Mouse (Mus musculus) midbrain, postnatal 0 days (tissue): Measurements from ENCODE around the gene Ovca2. TPM values are rescaled to one million over a fixed set of nuclear protein-coding genes. Genes with fewer than 3 reads are reported as not detected.

ENCODE experiments used
- ATAC-seq: fragments of 200-750 bp; cut with Nextera tagmentation; 2 replicates; pipeline ENCODE4 v1.8.0; 2017; ENCODE audit warnings: moderate number of reproducible peaks, mild to moderate bottlenecking, moderate TSS enrichment, moderate library complexity; ENCODE audit not compliant: low FRiP score
- DNase-seq: peaks from one replicate; pipeline ENCODE4 v3.0.0-alpha.2; 2015; ENCODE audit warnings: low spot score
- H3K27ac ChIP-seq: fragments of 300-500 bp; sonication (generic); 2 replicates; pipeline ENCODE4 v1.5.1; 2014; ENCODE audit warnings: low read depth, mild to moderate bottlenecking, low read length, mixed read lengths
- H3K27me3 ChIP-seq: fragments of 300-500 bp; sonication (generic); 2 replicates; pipeline ENCODE4 v1.6.1; 2014; ENCODE audit warnings: low read length, control low read depth, mixed read lengths; ENCODE audit not compliant: insufficient read depth
- H3K36me3 ChIP-seq: fragments of 300-500 bp; sonication (generic); 2 replicates; pipeline ENCODE4 v1.6.1; 2014; ENCODE audit warnings: low read length, control low read depth, mixed read lengths; ENCODE audit not compliant: insufficient read depth
- H3K4me1 ChIP-seq: fragments of 300-500 bp; sonication (generic); 2 replicates; pipeline ENCODE4 v1.6.1; 2014; ENCODE audit warnings: mild to moderate bottlenecking, control low read depth, antibody characterized with exemption, low read length, mixed read lengths; ENCODE audit not compliant: insufficient read depth
- H3K4me2 ChIP-seq: fragments of 300-500 bp; sonication (generic); 2 replicates; pipeline ENCODE4 v1.6.1; 2014; ENCODE audit warnings: low read depth, mild to moderate bottlenecking, low read length, mixed read lengths; ENCODE audit not compliant: poor library complexity, severe bottlenecking
- H3K4me3 ChIP-seq: fragments of 300-500 bp; sonication (generic); 2 replicates; pipeline ENCODE4 v1.5.1; 2014; ENCODE audit warnings: low read depth, mild to moderate bottlenecking, low read length, moderate library complexity
- H3K9ac ChIP-seq: fragments of 300-500 bp; sonication (generic); replicated peaks from 2 replicates; pipeline ENCODE4 v1.6.1; 2014; ENCODE audit warnings: mild to moderate bottlenecking, low read length, moderate library complexity, mixed read lengths; ENCODE audit not compliant: poor library complexity, severe bottlenecking
- H3K9me3 ChIP-seq: fragments of 300-500 bp; sonication (generic); 2 replicates; pipeline ENCODE4 v1.6.1; 2016; ENCODE audit warnings: low read length, control low read depth
- CTCF ChIP-seq: IDR thresholded peaks from 2 replicates; pipeline ENCODE4 v1.5.1; 2016; ENCODE audit warnings: antibody characterized with exemption, mild to moderate bottlenecking
- WGBS: fragments of 180-500 bp; shearing (Covaris S2); extraction: QIAGEN DNeasy Blood & Tissue Kit; methylation state at CpG from one replicate; pipeline ENCODE4 v1.1.7; 2014; 5-methylcytosine and 5-hydroxymethylcytosine counted together
- polyA plus RNA-seq: library from polyadenylated mRNA; unstranded; fragments of >200 nt; fragmentation: Nextera tagmentation; extraction: Ambion mirVana; gene quantifications from 2 replicates; pipeline ENCODE4 v1.2.1, GENCODE M21; 2015
- total RNA-seq: library from RNA; depleted of rRNA; stranded (reverse); fragments of >200 nt; gene quantifications from 2 replicates; pipeline ENCODE4 v1.2.3, GENCODE M21; 2014

Ovca2 gene
- total and polyA plus RNA-seq, 2 experiments from 2014 or later: 10.4 to 26.0 TPM

- H3K27ac ChIP-seq: no peak overlapping the region
- no peak for DNase-seq
- no peak overlapping the region for H3K4me2 ChIP-seq
- no peaks in the 10 kb centered on the region for H3K27me3 ChIP-seq
- 85% methylated on average over 12 of the region's 12 CpGs for WGBS
- peaks cover 3% of the 10 kb centered on the region; the same call in 1 of the 2 replicates for H3K4me1 ChIP-seq
- no peak overlapping the region for H3K9ac ChIP-seq
- H3K36me3 ChIP-seq: no peaks in the 10 kb centered on the region
- no peak for ATAC-seq
- H3K9me3 ChIP-seq: no peaks in the 10 kb centered on the region
- no peak for TF ChIP-seq CTCF
- H3K4me3 ChIP-seq: no peak overlapping the region
Measured at GRCm38 (mm10) chr11:75200935-75201334, 22.3 kb upstream of the Ovca2 start.

- peaks cover 4% of the 10 kb centered on the region; the same call in 1 of the 2 replicates for H3K4me1 ChIP-seq
- no peak overlapping the region for H3K4me3 ChIP-seq
- H3K27ac ChIP-seq: no peak overlapping the region
- WGBS: 79% methylated on average over 5 of the region's 5 CpGs
- no peaks in the 10 kb centered on the region for H3K36me3 ChIP-seq
- ATAC-seq: no peak
- no peak for TF ChIP-seq CTCF
- no peak overlapping the region for H3K4me2 ChIP-seq
- no peak overlapping the region for H3K9ac ChIP-seq
- no peak for DNase-seq
- H3K27me3 ChIP-seq: no peaks in the 10 kb centered on the region
- no peaks in the 10 kb centered on the region for H3K9me3 ChIP-seq
Measured at GRCm38 (mm10) chr11:75199951-75200350, 21.3 kb upstream of the Ovca2 start.

GRCm38 (mm10) chr11:75198792-75199191 lies 20.2 kb upstream of the Ovca2 start:
- Histone ChIP-seq H3K4me3 (no peak overlapping the region), H3K9ac (no peak overlapping the region), H3K9me3 (no peaks in the 10 kb centered on the region), H3K4me2 (no peak overlapping the region), H3K4me1 (peaks cover 4% of the 10 kb centered on the region; the same call in 1 of the 2 replicates), H3K36me3 (no peaks in the 10 kb centered on the region), H3K27me3 (0 out of 2 replicates have a peak, but pooled peaks cover 4% of the 10 kb centered on the region), H3K27ac (no peak overlapping the region)
- no peak for TF ChIP-seq CTCF
- ATAC-seq (no peak), DNase-seq (no peak)
- WGBS: 62% methylated on average over 4 of the region's 4 CpGs

GRCm38 (mm10) chr11:75197956-75198355 lies 19.3 kb upstream of the Ovca2 start:
- DNase-seq (no peak), ATAC-seq (no peak)
- H3K27me3 ChIP-seq: 0 out of 2 replicates have a peak, but pooled peaks cover 4% of the 10 kb centered on the region
- H3K27ac ChIP-seq: no peak overlapping the region
- 39% methylated on average over 7 of the region's 7 CpGs for whole genome bisulfite sequencing
- H3K4me1 ChIP-seq: peaks cover 4% of the 10 kb centered on the region; the same call in 1 of the 2 replicates
- no peaks in the 10 kb centered on the region for H3K36me3 ChIP-seq
- H3K9me3 ChIP-seq: no peaks in the 10 kb centered on the region
- H3K9ac ChIP-seq: no peak overlapping the region
- no peak overlapping the region for H3K4me2 ChIP-seq
- H3K4me3 ChIP-seq: no peak overlapping the region
- TF ChIP-seq CTCF: no peak

- ATAC-seq: no peak
- 0 out of 2 replicates have a peak overlapping the region, but pooled peaks have one; percentile 24 for H3K9ac ChIP-seq
- H3K27me3 ChIP-seq: 0 out of 2 replicates have a peak, but pooled peaks cover 4% of the 10 kb centered on the region
- H3K27ac ChIP-seq: peak overlapping the region; percentile 26; the same call in 1 of the 2 replicates
- no peak for TF ChIP-seq CTCF
- H3K9me3 ChIP-seq: no peaks in the 10 kb centered on the region
- no peak for DNase-seq
- no peaks in the 10 kb centered on the region for H3K36me3 ChIP-seq
- 52% methylated on average over 6 of the region's 6 CpGs for WGBS
- H3K4me2 ChIP-seq: peak overlapping the region; percentile 82
- peaks cover 5% of the 10 kb centered on the region; the same call in 1 of the 2 replicates for H3K4me1 ChIP-seq
- peak overlapping the region; percentile 55 for H3K4me3 ChIP-seq
Measured at GRCm38 (mm10) chr11:75196131-75196530, 17.5 kb upstream of the Ovca2 start.

- DNase-seq (peak; percentile 86), ATAC-seq (peak; percentile 64)
- Histone ChIP-seq H3K4me3 (peak overlapping the region; percentile 55), H3K4me2 (peak overlapping the region; percentile 82), H3K27ac (peak overlapping the region; percentile 59), H3K36me3 (no peaks in the 10 kb centered on the region), H3K9ac (peak overlapping the region; percentile 64), H3K9me3 (no peaks in the 10 kb centered on the region), H3K27me3 (0 out of 2 replicates have a peak, but pooled peaks cover 4% of the 10 kb centered on the region), H3K4me1 (peaks cover 8% of the 10 kb centered on the region; the same call in 1 of the 2 replicates)
- WGBS: under 1% methylated on average over 39 of the region's 39 CpGs
- TF ChIP-seq CTCF: no peak; the same call in 1 of the 2 replicates
Measured at GRCm38 (mm10) chr11:75194850-75195461, 16.3 kb upstream of the Ovca2 start.
